Mouse (Mus musculus): ENCODE results near the gene Tcte2. TPM values are rescaled to one million over a fixed set of nuclear protein-coding genes. Genes with fewer than 3 reads are reported as not detected.
"Not testable (repeated sequence)": the region's sequence is repeated elsewhere in the genome, so short reads cannot be mapped to it uniquely, and the experiment has no call there.

The Tcte2 gene
- polyA plus RNA-seq, 1 experiment: 5.1 TPM

- H3K4me1 ChIP-seq (ENCODE audit: control insufficient read depth, insufficient read depth, low read length): 0 out of 2 replicates have a peak, but pooled peaks cover 2% of the 10 kb centered on the region
- TF ChIP-seq POLR2A (IDR thresholded peaks at IDR 0.05; ENCODE audit: low read depth, low read length) (no peak), CTCF (conservative IDR thresholded peaks at IDR 0.05; ENCODE audit: insufficient read depth, insufficient read length, low read depth, low read length) (no peak)
- no peak for DNase-seq
- H3K36me3 ChIP-seq (ENCODE audit: control insufficient read depth, insufficient read depth, low read length): no peaks in the 10 kb centered on the region
- 94% methylated on average over 1 of the region's 1 CpGs for WGBS
- no peak overlapping the region for H3K4me3 ChIP-seq (ENCODE audit: insufficient read depth, low read depth, low read length)
- no peak overlapping the region for H3K27ac ChIP-seq (ENCODE audit: insufficient read depth, low read depth, low read length)
- H3K27me3 ChIP-seq (replicated peaks; ENCODE audit: control insufficient read depth, insufficient read depth, low read length): no peaks in the 10 kb centered on the region
Measured at GRCm38 (mm10) chr17:13778865-13779264, 17.2 kb upstream of the Tcte2 start.

GRCm38 (mm10) chr17:13777676-13778075 lies 16.1 kb upstream of the Tcte2 start:
- TF ChIP-seq POLR2A (IDR thresholded peaks at IDR 0.05; ENCODE audit: low read depth, low read length): no peak

GRCm38 (mm10) chr17:13769256-13769655 lies 7.6 kb upstream of the Tcte2 start:
- Histone ChIP-seq H3K27ac (ENCODE audit: insufficient read depth, low read depth, low read length) (peak overlapping the region; percentile 32; the same call in 1 of the 2 replicates), H3K27me3 (replicated peaks; ENCODE audit: control insufficient read depth, insufficient read depth, low read length) (no peaks in the 10 kb centered on the region), H3K4me3 (ENCODE audit: insufficient read depth, low read depth, low read length) (no peak overlapping the region), H3K36me3 (ENCODE audit: control insufficient read depth, insufficient read depth, low read length) (no peaks in the 10 kb centered on the region), H3K4me1 (ENCODE audit: control insufficient read depth, insufficient read depth, low read length) (peaks cover 11% of the 10 kb centered on the region)
- WGBS: 86% methylated on average over 3 of the region's 3 CpGs
- TF ChIP-seq CTCF (conservative IDR thresholded peaks at IDR 0.05; ENCODE audit: insufficient read depth, insufficient read length, low read depth, low read length) (0 out of 2 replicates have a peak, but pooled peaks have one; percentile 28), POLR2A (IDR thresholded peaks at IDR 0.05; ENCODE audit: low read depth, low read length) (no peak)
- peak; percentile 37 for DNase-seq

More at GRCm38 (mm10) chr17:13777676-13778075, 16.1 kb upstream of the Tcte2 start:
- Histone ChIP-seq H3K4me1 (ENCODE audit: control insufficient read depth, insufficient read depth, low read length) (0 out of 2 replicates have a peak, but pooled peaks cover 2% of the 10 kb centered on the region), H3K27ac (ENCODE audit: insufficient read depth, low read depth, low read length) (no peak overlapping the region), H3K27me3 (replicated peaks; ENCODE audit: control insufficient read depth, insufficient read depth, low read length) (no peaks in the 10 kb centered on the region), H3K4me3 (ENCODE audit: insufficient read depth, low read depth, low read length) (no peak overlapping the region), H3K36me3 (ENCODE audit: control insufficient read depth, insufficient read depth, low read length) (no peaks in the 10 kb centered on the region)
- no peak for DNase-seq
- 68% methylated on average over 2 of the region's 2 CpGs for WGBS

GRCm38 (mm10) chr17:13768531-13768930 lies 6.9 kb upstream of the Tcte2 start:
- 90% methylated on average over 1 of the region's 1 CpGs for WGBS
- DNase-seq: peak; percentile 74
- peak overlapping the region; percentile 32 for H3K27ac ChIP-seq (ENCODE audit: insufficient read depth, low read depth, low read length)

GRCm38 (mm10) chr17:13764911-13765310 lies 3.3 kb upstream of the Tcte2 start:
- H3K27me3 ChIP-seq (replicated peaks; ENCODE audit: control insufficient read depth, insufficient read depth, low read length); H3K36me3 ChIP-seq (ENCODE audit: control insufficient read depth, insufficient read depth, low read length); H3K4me3 ChIP-seq (ENCODE audit: insufficient read depth, low read depth, low read length); H3K27ac ChIP-seq (ENCODE audit: insufficient read depth, low read depth, low read length): not testable (repeated sequence)
- DNase-seq: peak; percentile 51
- H3K4me1 ChIP-seq (ENCODE audit: control insufficient read depth, insufficient read depth, low read length): peaks cover 12% of the 10 kb centered on the region
- 33% methylated on average over 2 of the region's 2 CpGs for WGBS

More at GRCm38 (mm10) chr17:13768531-13768930, 6.9 kb upstream of the Tcte2 start:
- Histone ChIP-seq H3K4me3 (ENCODE audit: insufficient read depth, low read depth, low read length) (no peak overlapping the region), H3K36me3 (ENCODE audit: control insufficient read depth, insufficient read depth, low read length) (no peaks in the 10 kb centered on the region), H3K27me3 (replicated peaks; ENCODE audit: control insufficient read depth, insufficient read depth, low read length) (no peaks in the 10 kb centered on the region), H3K4me1 (ENCODE audit: control insufficient read depth, insufficient read depth, low read length) (peaks cover 12% of the 10 kb centered on the region)
- no peak for TF ChIP-seq POLR2A (IDR thresholded peaks at IDR 0.05; ENCODE audit: low read depth, low read length)
- TF ChIP-seq CTCF (conservative IDR thresholded peaks at IDR 0.05; ENCODE audit: insufficient read depth, insufficient read length, low read depth, low read length): no peak

- TF ChIP-seq POLR2A (IDR thresholded peaks at IDR 0.05; ENCODE audit: low read depth, low read length): no peak
- TF ChIP-seq CTCF (conservative IDR thresholded peaks at IDR 0.05; ENCODE audit: insufficient read depth, insufficient read length, low read depth, low read length): no peak
- H3K27me3 ChIP-seq (replicated peaks; ENCODE audit: control insufficient read depth, insufficient read depth, low read length): no peaks in the 10 kb centered on the region
- no peak for DNase-seq
- no peak overlapping the region for H3K4me3 ChIP-seq (ENCODE audit: insufficient read depth, low read depth, low read length)
- WGBS: 36% methylated on average over 1 of the region's 1 CpGs
- H3K4me1 ChIP-seq (ENCODE audit: control insufficient read depth, insufficient read depth, low read length): peaks cover 12% of the 10 kb centered on the region
- no peaks in the 10 kb centered on the region for H3K36me3 ChIP-seq (ENCODE audit: control insufficient read depth, insufficient read depth, low read length)
- no peak overlapping the region for H3K27ac ChIP-seq (ENCODE audit: insufficient read depth, low read depth, low read length)
Measured at GRCm38 (mm10) chr17:13763819-13764218, 2.2 kb upstream of the Tcte2 start.

- Histone ChIP-seq H3K27ac (ENCODE audit: insufficient read depth, low read depth, low read length) (peak overlapping the region; percentile 76), H3K4me3 (ENCODE audit: insufficient read depth, low read depth, low read length) (peak overlapping the region; percentile 80), H3K36me3 (ENCODE audit: control insufficient read depth, insufficient read depth, low read length) (no peaks in the 10 kb centered on the region), H3K27me3 (replicated peaks; ENCODE audit: control insufficient read depth, insufficient read depth, low read length) (no peaks in the 10 kb centered on the region), H3K4me1 (ENCODE audit: control insufficient read depth, insufficient read depth, low read length) (peaks cover 12% of the 10 kb centered on the region)
- TF ChIP-seq POLR2A (IDR thresholded peaks at IDR 0.05; ENCODE audit: low read depth, low read length): no peak
- no peak for TF ChIP-seq CTCF (conservative IDR thresholded peaks at IDR 0.05; ENCODE audit: insufficient read depth, insufficient read length, low read depth, low read length)
- DNase-seq: peak; percentile 38
- under 1% methylated on average over 60 of the region's 72 CpGs for WGBS
Measured at GRCm38 (mm10) chr17:13760675-13761178, 898 bp downstream of the Tcte2 start.
